Mouse (Mus musculus): ENCODE measurements around the gene C1qtnf5.
A peak's percentile ranks its signal among the peaks of the same experiment; 100 is the strongest.

The C1qtnf5 gene

DNA sequence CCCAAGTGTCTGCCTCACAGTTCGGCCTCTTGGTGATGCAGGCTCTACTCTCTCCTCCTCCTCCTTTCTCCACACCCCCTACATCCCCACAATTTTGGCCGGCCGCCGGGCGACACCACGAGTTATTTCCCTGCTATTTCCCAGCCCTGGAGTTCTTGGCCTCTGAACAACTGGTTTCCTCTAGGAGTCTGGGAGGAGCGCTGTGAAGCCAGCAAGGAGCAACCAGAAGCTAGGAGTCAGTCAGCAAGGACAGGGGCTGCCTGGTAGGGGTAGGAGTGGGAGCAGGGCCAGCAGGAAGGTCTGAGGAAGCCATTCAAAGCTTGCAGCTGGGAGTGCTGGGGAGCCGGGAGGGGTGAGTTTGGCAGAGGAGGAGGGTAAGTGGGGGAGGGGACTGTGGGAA lies at the start of gene C1qtnf5:
Gene C1qtnf5 (plus strand): TSS at position 136 of the 400 bp plus-strand sequence.
- DNase-seq (ENCODE audit: extremely low spot score, low spot score): no peak

DNA sequence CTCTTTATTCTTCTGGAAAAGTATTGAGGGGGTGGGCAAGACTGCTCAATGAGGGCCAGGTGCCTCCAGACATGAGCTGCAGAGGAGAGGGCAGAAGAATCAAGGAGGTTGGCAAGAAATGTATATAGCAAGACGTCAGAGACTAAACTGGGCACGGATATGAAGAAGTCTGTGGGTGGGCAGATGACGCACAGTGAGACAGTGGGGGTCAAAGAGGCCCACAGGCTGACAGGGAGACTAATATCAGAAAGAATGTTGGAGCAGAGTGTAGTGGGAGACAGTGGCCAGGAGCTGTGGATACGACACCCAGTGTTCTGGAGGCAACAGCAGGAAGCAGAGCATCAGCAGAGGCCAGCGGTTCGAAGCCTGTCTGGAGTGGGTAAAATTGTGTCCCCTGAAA lies 48.4 kb upstream of the C1qtnf5 start:
- no peak for DNase-seq (ENCODE audit: extremely low spot score, low spot score)

DNA sequence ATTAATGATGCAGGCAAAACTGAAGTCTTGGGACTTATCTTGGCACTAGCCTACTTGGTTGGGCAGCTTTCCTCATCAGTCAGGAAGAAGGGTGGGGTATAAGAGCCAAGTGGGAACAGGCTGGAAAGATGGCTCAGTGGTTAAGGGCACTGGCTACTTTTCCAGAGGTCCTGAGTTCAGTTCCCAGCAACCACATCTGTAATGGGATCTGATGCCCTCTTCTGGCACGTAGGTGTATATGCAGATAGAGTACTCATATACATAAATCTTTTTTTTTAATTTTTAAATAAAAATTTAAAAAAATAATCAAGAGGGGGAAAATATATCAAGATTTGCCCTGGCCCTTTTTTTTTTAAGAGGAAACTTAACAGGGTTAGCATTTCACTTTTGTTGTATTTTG lies 41.9 kb upstream of the C1qtnf5 start:
- no peak for DNase-seq (ENCODE audit: extremely low spot score, low spot score)

DNA sequence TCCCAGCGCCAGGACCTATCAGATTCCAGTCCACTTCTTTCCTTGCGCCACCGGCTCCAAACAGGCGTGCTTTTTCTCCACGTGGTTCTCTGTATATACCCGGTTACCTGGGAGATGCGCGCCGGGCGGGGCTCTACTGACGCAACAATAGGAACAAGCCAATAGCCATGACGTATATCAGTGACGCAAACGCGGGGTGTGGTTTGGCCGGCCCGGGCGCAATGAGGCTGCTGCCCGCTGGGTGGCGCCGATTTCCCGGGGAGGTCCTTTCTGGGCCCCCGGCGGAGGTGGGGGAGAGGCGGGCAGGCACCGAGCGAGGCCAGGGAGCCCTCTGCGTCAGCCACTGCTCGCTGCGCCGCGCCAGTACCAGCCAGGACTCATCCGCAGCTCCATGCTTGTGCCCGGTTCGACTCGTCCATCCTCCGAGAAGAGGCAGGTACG lies 40.2 kb upstream of the C1qtnf5 start, which contains the start of gene Usp2:
Gene Usp2 (plus strand): TSS at position 237 of the 441 bp plus-strand sequence.
- peak; percentile 100 for DNase-seq (ENCODE audit: extremely low spot score, low spot score)

DNA sequence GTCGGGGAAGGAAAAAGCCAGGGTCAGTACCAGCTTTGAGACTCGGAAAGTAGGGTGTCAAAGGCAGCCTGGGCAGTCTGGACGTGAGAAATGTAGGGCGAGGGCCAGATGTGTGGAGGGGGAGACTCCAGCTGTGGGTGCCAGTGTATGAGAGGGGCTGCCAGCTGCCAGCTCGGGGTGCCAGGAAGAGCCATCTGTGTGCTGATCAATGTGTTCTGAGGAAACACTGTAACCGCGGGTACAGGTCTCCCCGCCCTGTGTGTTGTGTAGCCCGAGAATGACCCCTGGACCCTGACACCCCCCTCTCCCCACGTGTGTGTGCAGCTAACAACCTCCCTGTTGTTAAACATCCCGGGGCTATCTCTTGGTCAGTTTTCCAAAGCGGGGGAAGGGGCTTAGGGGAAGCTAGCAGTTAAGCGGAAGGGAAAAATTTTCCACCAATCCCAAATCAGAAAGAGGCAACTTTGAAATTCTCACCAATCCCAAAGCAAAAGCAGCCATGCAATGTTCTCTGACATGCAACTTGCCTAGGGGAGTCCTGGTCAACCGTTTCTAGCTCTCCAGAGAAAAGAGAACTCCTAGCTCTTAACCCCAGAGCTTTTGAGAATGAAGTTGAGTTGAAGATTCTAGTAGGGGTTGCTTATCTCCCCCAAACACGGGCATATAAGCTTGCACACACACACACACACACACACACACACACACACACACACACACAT lies 39.6 kb upstream of the C1qtnf5 start:
- no peak for DNase-seq (ENCODE audit: extremely low spot score, low spot score)

DNA sequence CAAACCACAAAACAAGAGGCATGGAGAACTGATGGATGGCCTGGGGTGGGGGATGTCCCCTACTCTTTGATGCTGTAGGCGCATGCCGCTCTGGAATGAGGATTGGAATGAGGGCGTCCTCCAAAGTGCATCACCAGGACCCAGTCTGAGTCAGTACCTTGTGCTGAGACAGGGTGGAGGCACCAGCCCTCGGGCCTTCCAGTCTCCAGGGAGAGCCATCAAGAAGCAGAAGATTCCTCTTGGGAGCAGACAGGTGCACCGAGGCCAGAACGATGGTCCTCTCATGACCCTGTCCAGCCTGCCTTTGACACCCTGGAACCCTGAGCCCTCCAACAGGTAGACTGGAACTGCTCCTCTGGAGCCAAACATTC lies 39.1 kb upstream of the C1qtnf5 start:
- DNase-seq (ENCODE audit: extremely low spot score, low spot score): no peak

DNA sequence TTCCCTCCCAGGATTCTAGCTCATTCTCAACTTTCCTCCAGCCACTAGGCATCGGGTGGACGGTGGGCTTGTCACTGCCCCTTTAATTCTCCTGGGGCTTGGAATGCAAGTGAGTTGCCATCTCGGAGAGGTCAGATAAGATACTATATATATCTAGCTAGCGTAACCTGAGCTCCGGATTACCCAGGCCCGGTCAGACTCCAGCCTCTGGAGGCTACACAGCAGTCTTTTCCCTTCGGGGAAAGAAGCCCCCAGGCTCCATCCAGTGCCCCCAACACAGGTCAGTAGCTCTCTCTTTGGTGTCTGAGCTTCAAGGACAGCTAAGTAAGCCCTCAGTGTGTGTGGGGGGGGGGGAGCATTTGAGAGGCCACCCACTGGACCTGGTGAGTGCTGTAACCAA lies 37.8 kb upstream of the C1qtnf5 start:
- no peak for DNase-seq (ENCODE audit: extremely low spot score, low spot score)

DNA sequence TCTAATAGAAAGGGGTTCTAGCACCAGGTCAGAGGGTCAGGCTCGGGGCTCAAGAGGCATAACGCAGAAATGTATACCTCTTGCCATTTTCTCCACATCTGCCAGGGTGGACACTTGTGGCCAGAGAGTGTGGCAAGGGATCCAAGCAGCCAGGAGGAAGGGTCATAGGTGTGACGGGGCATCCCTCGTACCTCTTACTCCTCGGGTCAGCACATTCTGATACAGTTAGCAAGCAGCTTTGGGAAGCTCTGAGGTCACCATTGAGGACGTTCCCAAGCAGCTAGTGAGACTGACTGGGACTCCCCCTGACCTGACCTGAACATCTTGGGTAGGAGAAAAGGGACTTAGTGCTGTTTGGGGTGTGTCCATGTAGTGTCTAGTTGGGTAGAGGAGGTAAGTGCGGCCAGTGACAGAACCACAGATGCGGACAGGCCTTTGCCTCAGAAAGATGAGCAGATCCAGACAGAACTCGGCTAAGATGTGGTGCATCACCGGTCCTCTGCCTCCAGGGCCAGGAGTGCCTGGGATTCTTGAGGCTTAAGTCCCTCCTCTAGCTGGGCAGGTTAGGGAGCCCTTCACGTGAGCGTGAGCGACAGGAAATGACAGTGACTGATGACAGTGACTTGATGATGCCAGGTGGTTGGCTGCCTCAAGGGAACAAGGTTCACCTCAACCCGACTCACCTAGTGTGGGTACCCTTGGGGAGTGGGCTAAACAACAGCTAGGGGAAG lies 36.8 kb upstream of the C1qtnf5 start:
- DNase-seq (ENCODE audit: extremely low spot score, low spot score): no peak

DNA sequence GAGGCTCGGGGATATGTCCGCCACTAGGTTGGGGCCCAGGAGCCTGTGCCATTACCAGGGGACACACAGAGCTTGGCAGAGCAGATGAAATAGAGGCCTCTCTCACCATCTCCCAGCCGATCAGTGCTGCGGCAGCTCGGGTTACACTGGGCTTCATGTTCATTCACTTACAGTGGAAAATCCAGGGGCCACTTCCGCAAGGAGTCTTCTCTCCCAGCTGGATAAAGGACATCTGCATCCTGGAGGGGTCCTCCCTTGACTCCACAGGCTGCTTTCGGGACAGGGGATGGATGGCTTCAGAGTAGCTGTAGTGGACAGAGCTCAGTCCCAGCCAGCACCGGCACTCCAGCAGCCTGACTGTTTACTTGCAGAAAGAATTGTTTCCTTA lies 36.2 kb upstream of the C1qtnf5 start:
- peak; percentile 34 for DNase-seq (ENCODE audit: extremely low spot score, low spot score)

DNA sequence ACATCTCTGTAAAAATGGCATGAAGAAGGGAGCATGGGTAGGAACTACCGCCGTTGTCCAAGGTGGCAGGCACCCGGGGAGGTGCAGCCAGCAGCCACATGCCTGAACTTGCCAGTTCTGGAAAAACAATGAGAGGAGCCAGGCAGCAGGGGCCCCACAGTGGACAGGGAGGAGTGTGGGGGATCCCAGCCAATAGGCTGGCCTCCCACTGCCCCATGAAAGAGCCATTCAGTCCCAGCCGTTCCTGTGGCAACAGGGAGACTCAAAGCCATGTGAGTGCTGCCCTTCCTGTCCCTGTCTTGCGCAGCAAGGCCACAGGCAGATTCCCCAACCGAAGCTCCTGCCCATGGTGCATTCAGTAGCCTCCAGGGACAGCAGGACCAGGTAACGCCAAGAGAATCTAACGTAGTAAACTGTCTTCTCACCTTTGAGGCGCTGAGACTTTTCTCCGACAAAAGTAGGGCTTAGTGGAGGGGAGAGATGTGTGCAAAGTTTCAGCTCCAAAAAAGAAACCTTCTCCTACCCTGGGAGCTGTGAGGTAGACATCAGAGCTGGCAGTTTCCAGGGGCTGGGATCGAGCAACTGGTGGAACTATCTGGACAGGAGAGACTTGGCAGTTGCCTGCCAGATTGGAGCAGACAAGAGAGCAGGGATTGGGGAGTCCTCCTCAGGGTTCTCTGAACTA lies 35.0 kb upstream of the C1qtnf5 start:
- DNase-seq (ENCODE audit: extremely low spot score, low spot score): peak; percentile 62

DNA sequence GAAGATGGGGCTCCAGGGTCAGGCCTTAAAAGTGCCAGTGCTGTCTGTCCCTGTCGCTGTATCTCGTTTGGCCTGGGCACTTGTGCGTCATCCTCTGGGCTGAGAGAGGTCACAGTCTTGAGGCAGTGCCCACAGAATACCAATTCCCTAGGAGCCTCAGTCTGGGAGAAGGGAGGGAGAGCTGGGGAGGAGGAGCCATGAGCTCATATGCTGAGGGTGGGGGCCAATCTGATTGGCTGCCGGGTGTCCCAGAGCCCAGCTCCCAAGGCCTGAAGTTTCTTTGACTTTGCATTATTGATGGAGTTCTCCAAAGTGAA lies 34.5 kb upstream of the C1qtnf5 start:
- peak; percentile 50 for DNase-seq (ENCODE audit: extremely low spot score, low spot score)

DNA sequence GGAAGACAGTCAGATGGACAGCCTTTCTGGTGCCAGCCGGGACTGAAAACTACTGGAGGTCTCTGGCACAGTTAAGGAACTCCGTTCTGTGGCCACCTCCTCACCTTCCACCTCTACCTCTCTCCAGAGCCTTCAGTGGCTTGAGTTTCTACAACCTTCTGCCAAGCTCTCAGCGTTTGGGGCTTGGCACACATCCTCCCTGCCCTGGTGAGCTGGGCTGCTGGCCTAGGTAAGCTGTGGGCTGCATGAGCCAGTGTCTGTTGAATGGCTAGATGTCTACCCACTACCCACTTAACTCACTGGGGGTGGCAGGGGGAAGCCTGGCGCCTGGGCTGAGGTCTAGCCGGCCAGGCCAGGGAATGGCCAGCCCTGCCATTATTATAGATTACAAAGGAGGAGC lies 33.9 kb upstream of the C1qtnf5 start:
- DNase-seq (ENCODE audit: extremely low spot score, low spot score): no peak

DNA sequence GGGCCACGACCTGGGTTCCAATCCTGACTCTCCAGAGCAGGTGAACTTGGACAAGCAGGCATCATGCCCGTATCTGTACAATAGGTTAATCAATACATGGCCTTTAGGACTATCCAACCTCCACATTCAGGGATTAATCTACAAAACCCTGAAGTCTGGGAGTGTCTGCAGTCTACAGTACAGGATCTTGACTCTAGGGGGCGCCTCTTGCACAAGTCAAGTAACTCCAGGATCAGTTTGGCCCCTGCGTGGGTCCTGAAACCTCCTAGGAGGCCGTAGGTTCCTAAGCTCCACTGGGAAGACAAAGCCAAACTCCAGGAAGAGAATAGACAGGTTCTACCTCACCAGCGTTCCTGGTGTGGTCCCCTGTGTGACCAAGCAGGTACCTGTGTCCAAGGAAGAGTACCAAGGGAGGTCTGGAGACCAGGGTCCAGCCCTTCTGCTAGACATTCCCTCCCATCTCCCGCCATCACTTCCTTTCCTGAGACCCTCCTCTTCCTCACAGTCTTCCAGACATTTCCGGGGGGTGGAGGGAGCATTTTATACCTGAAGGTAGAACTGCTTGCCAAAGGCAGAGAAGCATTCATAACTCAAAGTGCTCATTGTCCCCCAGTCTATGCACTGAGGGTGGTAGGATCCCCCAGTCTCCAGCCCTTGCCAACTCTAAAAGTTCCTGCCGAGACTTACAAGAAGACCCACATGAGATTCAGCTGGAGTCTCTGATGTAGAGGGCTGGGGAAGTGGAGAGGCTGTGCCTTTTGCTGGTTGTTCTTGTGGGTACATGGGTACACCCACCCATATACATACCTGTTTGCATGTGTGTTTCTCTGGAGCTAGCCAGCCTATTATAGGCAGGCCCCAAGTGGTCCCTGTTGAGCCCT lies 32.4 kb upstream of the C1qtnf5 start:
- no peak for DNase-seq (ENCODE audit: extremely low spot score, low spot score)

DNA sequence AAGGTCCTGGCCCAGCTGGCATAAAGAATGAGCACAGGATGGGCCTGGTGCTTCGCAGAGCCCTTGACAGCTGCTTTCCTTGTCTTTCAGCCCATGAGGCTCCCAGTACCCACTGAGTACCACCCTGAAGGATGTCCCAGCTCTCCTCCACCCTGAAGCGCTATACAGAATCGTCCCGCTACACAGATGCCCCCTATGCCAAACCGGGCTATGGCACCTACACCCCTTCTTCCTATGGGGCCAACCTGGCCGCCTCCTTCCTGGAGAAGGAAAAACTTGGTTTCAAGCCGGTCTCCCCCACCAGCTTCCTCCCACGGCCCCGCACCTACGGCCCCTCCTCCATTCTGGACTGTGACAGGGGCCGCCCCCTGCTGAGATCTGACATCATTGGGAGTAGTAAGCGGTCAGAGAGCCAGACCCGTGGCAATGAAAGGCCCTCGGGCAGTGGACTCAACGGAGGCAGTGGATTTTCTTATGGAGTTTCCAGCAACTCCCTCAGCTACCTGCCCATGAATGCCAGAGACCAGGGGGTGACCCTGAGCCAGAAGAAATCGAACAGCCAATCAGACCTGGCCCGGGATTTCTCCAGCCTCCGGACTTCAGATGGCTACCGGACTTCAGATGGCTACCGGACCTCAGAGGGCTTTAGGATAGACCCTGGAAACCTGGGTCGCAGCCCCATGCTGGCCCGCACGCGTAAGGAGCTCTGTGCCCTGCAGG lies 31.6 kb upstream of the C1qtnf5 start:
- no peak for DNase-seq (ENCODE audit: extremely low spot score, low spot score)

DNA sequence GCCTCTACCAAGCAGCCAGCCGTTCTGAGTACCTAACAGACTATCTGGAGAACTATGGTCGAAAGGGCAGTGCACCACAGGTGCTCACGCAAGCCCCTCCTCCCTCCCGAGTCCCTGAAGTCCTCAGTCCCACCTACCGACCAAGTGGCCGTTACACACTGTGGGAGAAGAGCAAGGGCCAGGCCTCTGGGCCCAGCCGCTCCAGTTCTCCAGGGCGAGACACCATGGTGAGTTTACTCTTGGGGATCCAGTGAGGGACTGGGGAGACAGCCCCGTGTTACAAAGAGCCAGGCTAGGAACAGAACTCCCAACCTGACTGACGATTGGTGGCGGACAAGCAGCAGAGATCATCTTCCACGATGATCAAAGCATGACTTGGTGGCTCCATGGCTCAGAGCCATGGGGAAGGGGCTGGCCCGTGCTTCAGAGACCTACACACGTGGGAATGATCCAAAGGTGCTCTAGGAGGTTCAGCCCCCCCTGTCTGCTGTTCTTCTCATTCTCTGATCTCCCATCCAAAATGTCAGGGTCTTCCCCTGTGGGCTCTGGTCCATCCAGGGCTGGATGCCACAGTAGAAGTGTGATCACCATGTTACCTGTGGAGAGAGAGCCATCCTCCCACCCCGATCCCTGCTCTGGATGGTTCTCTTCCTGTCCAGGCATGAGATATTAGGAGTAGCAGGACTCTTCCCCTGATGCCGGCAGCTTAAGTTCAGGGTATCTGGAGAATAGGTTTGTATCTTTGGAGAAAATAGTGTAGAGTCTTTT lies 30.9 kb upstream of the C1qtnf5 start:
- no peak for DNase-seq (ENCODE audit: extremely low spot score, low spot score)

DNA sequence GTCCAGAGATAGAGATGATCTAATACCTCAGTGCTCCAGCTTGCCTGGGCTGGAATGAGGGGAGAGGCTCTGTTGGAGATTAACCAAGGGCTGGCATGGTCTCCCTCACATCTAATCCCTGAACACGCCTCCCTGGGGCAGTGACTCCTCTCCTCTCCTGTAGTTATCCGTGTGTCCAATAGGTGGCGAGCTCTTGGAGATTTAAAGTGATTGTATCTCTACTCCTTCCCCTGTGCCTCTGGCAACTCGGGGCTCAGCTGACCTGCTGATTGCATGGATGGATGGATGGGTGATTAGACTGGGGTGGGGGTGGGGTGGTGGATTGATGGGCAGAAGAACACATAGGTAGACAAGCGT lies 30.3 kb upstream of the C1qtnf5 start:
- peak; percentile 48 for DNase-seq (ENCODE audit: extremely low spot score, low spot score)

DNA sequence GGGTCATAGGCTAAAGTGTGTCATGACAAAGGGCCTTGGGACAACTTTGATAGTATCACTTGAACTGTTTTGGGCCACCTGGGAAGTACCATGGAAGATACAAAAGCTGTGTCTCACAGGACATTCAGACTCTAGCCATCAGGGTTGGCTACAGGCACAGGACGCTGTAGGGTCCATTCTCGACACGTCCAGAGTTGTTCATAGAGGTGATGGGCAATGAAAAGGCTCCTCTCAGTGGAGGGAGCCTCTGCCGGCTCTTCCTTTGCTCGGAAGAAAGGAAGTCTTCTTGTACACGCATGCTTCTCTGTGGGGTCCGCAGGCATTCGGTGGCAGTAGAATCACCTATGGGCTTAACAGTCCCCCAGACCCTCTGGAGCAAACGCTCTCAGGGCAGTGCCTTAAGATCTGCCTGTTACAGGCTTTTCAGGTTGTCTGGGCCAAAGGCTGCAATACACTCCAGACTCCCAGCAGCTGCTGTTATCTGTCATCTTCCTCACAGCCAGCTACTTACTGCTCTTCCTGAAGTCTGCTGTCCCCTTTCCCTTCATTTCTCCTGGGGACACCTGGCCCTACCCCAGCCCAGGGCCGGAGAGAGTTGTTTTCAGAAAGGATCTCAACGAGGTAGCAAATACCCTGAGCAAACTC lies 29.7 kb upstream of the C1qtnf5 start:
- DNase-seq (ENCODE audit: extremely low spot score, low spot score): no peak

DNA sequence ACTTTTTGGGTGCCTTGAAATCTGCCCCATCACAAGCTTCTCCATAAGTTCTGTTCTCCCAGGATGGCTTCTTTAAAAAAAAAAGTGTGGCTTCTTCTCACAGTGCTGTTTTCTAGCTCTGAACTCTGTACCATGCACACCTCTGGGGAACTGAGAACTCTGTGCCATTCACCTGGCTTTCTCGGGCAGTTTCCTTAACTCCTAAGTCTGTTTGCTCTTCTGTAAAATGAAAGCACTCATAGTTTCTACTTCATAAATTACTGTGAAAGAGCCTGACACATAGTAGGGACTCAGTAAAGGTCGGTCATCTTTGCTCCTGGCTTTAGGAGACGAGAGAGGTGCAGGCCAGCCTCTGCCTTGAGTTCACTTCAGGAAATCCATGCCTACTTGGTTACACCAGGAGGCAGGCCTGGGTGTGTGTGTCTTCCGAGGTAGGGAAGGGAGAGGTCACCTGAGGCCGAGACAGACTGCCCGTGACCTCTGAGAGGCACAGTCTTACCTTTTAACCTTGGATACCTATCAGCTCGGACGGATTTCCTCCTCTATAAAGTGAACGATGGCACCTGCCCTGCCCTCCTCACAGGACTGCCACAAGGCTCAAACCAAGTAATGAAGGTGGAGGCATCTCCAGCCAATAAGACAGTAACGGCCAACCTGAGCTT lies 28.8 kb upstream of the C1qtnf5 start:
- no peak for DNase-seq (ENCODE audit: extremely low spot score, low spot score)

Measured in neural tube, embryonic 10.5 days (tissue).